Mouse (Mus musculus): ENCODE data around the gene Accs. TPM values are rescaled to one million over a fixed set of nuclear protein-coding genes. Genes with fewer than 3 reads are reported as not detected.

The Accs gene
- polyA plus RNA-seq, 1 experiment from 2014 or later: 8.3 TPM

GRCm38 (mm10) chr2:93874606-93875005 is 24.9 kb upstream of the Accs start:
- H3K27ac ChIP-seq: no peak overlapping the region
- H3K36me3 ChIP-seq (replicated peaks): no peaks in the 10 kb centered on the region
- no peak for ATAC-seq (ENCODE audit: low FRiP score)
- no peaks in the 10 kb centered on the region for H3K27me3 ChIP-seq
- H3K9ac ChIP-seq: no peak overlapping the region
- H3K4me3 ChIP-seq (replicated peaks): no peak overlapping the region
- 87% methylated on average over 3 of the region's 3 CpGs for WGBS
- peaks cover 14% of the 10 kb centered on the region for H3K4me1 ChIP-seq
- no peaks in the 10 kb centered on the region for H3K9me3 ChIP-seq
- no peak overlapping the region for H3K4me2 ChIP-seq

GRCm38 (mm10) chr2:93874227-93874514 is 24.4 kb upstream of the Accs start:
- Histone ChIP-seq H3K4me1 (peaks cover 14% of the 10 kb centered on the region), H3K4me3 (replicated peaks) (no peak overlapping the region), H3K4me2 (no peak overlapping the region), H3K36me3 (replicated peaks) (no peaks in the 10 kb centered on the region), H3K9ac (no peak overlapping the region), H3K9me3 (no peaks in the 10 kb centered on the region), H3K27ac (no peak overlapping the region), H3K27me3 (no peaks in the 10 kb centered on the region)
- no peak for ATAC-seq (ENCODE audit: low FRiP score)
- 25% methylated on average over 2 of the region's 2 CpGs for WGBS

GRCm38 (mm10) chr2:93873449-93874226 is 23.9 kb upstream of the Accs start:
- H3K27ac ChIP-seq: peak overlapping the region; percentile 56

GRCm38 (mm10) chr2:93872257-93872656 is 22.5 kb upstream of the Accs start:
- Histone ChIP-seq H3K4me1 (peaks cover 14% of the 10 kb centered on the region), H3K9ac (no peak overlapping the region), H3K27ac (no peak overlapping the region), H3K9me3 (no peaks in the 10 kb centered on the region), H3K4me3 (replicated peaks) (no peak overlapping the region), H3K36me3 (replicated peaks) (no peaks in the 10 kb centered on the region), H3K4me2 (no peak overlapping the region), H3K27me3 (no peaks in the 10 kb centered on the region)
- no peak for ATAC-seq (ENCODE audit: low FRiP score)
- 50% methylated on average over 7 of the region's 7 CpGs for WGBS

More at GRCm38 (mm10) chr2:93873449-93874226, 23.9 kb upstream of the Accs start:
- no peaks in the 10 kb centered on the region for H3K27me3 ChIP-seq
- peaks cover 14% of the 10 kb centered on the region for H3K4me1 ChIP-seq
- no peak overlapping the region for H3K4me3 ChIP-seq (replicated peaks)
- peak overlapping the region; percentile 2; the same call in 1 of the 2 replicates for H3K4me2 ChIP-seq
- no peak for ATAC-seq (ENCODE audit: low FRiP score)
- WGBS: 20% methylated on average over 12 of the region's 12 CpGs
- H3K36me3 ChIP-seq (replicated peaks): no peaks in the 10 kb centered on the region
- H3K9ac ChIP-seq: no peak overlapping the region
- H3K9me3 ChIP-seq: no peaks in the 10 kb centered on the region

- Histone ChIP-seq H3K9me3 (no peaks in the 10 kb centered on the region), H3K27me3 (no peaks in the 10 kb centered on the region), H3K36me3 (replicated peaks) (no peaks in the 10 kb centered on the region), H3K27ac (no peak overlapping the region), H3K9ac (no peak overlapping the region), H3K4me3 (replicated peaks) (no peak overlapping the region), H3K4me1 (peaks cover 14% of the 10 kb centered on the region), H3K4me2 (no peak overlapping the region)
- no peak for ATAC-seq (ENCODE audit: low FRiP score)
- 94% methylated on average over 4 of the region's 4 CpGs for WGBS
Observed at GRCm38 (mm10) chr2:93871411-93871925, 21.7 kb upstream of the Accs start.

GRCm38 (mm10) chr2:93870842-93871241 is 21.1 kb upstream of the Accs start:
- H3K27ac ChIP-seq: no peak overlapping the region
- H3K4me1 ChIP-seq: peaks cover 14% of the 10 kb centered on the region
- no peak overlapping the region for H3K4me2 ChIP-seq
- no peaks in the 10 kb centered on the region for H3K9me3 ChIP-seq
- no peaks in the 10 kb centered on the region for H3K27me3 ChIP-seq
- ATAC-seq (ENCODE audit: low FRiP score): peak; percentile 60
- H3K36me3 ChIP-seq (replicated peaks): no peaks in the 10 kb centered on the region
- H3K4me3 ChIP-seq (replicated peaks): no peak overlapping the region
- H3K9ac ChIP-seq: no peak overlapping the region
- WGBS: 41% methylated on average over 4 of the region's 4 CpGs

GRCm38 (mm10) chr2:93869107-93869600 is 19.4 kb upstream of the Accs start, which contains the start of gene Accsl:
Gene Accsl, minus strand, starts transcription at chr2:93869157.
- H3K27me3 ChIP-seq: no peaks in the 10 kb centered on the region
- H3K4me2 ChIP-seq: no peak within 1 kb of the TSS
- WGBS: 72% methylated on average over 7 of the region's 7 CpGs
- no peak within 1 kb of the TSS for H3K27ac ChIP-seq
- H3K36me3 ChIP-seq (replicated peaks): no peaks in the 10 kb centered on the region
- H3K4me1 ChIP-seq: peaks cover 11% of the 10 kb centered on the region
- no peak for ATAC-seq (ENCODE audit: low FRiP score)
- H3K9ac ChIP-seq: no peak within 1 kb of the TSS
- no peaks in the 10 kb centered on the region for H3K9me3 ChIP-seq
- H3K4me3 ChIP-seq (replicated peaks): no peak within 1 kb of the TSS

- Histone ChIP-seq H3K36me3 (replicated peaks) (no peaks in the 10 kb centered on the region), H3K27ac (no peak overlapping the region), H3K9me3 (no peaks in the 10 kb centered on the region), H3K9ac (no peak overlapping the region), H3K27me3 (no peaks in the 10 kb centered on the region), H3K4me2 (no peak overlapping the region), H3K4me1 (peaks cover 6% of the 10 kb centered on the region), H3K4me3 (replicated peaks) (no peak overlapping the region)
- 86% methylated on average over 11 of the region's 11 CpGs for WGBS
- ATAC-seq (ENCODE audit: low FRiP score): no peak
Observed at GRCm38 (mm10) chr2:93868566-93868965, 18.8 kb upstream of the Accs start.

- H3K4me1 ChIP-seq: no peaks in the 10 kb centered on the region
- H3K9ac ChIP-seq: no peak overlapping the region
- ATAC-seq (ENCODE audit: low FRiP score): no peak
- H3K4me3 ChIP-seq (replicated peaks): no peak overlapping the region
- H3K36me3 ChIP-seq (replicated peaks): no peaks in the 10 kb centered on the region
- no peaks in the 10 kb centered on the region for H3K27me3 ChIP-seq
- no peak overlapping the region for H3K27ac ChIP-seq
- no peaks in the 10 kb centered on the region for H3K9me3 ChIP-seq
- no peak overlapping the region for H3K4me2 ChIP-seq
- WGBS: 55% methylated on average over 4 of the region's 4 CpGs
Observed at GRCm38 (mm10) chr2:93863229-93863628, 13.5 kb upstream of the Accs start.

- 74% methylated on average over 12 of the region's 12 CpGs for WGBS
- Histone ChIP-seq H3K9ac (no peak overlapping the region), H3K4me3 (replicated peaks) (no peak overlapping the region), H3K36me3 (replicated peaks) (no peaks in the 10 kb centered on the region), H3K27me3 (no peaks in the 10 kb centered on the region), H3K9me3 (no peaks in the 10 kb centered on the region), H3K4me1 (no peaks in the 10 kb centered on the region), H3K27ac (no peak overlapping the region), H3K4me2 (no peak overlapping the region)
- ATAC-seq (ENCODE audit: low FRiP score): no peak
Observed at GRCm38 (mm10) chr2:93858845-93859244, 9.1 kb upstream of the Accs start.

- WGBS: 97% methylated on average over 1 of the region's 1 CpGs
- Histone ChIP-seq H3K27ac (no peak overlapping the region), H3K4me2 (no peak overlapping the region)
Observed at GRCm38 (mm10) chr2:93851303-93851702, 1.6 kb upstream of the Accs start.

GRCm38 (mm10) chr2:93850317-93850944 is 688 bp upstream of the Accs start:
- Histone ChIP-seq H3K27ac (no peak overlapping the region), H3K4me3 (replicated peaks) (peak overlapping the region; percentile 70), H3K36me3 (replicated peaks) (peaks cover 7% of the 10 kb centered on the region), H3K4me1 (peaks cover 14% of the 10 kb centered on the region), H3K9me3 (no peaks in the 10 kb centered on the region), H3K4me2 (peak overlapping the region; percentile 63), H3K27me3 (peaks cover 11% of the 10 kb centered on the region; the same call in 1 of the 2 replicates), H3K9ac (no peak overlapping the region)
- WGBS: 55% methylated on average over 13 of the region's 13 CpGs
- no peak for ATAC-seq (ENCODE audit: low FRiP score)

More at GRCm38 (mm10) chr2:93851303-93851702, 1.6 kb upstream of the Accs start:
- Histone ChIP-seq H3K27me3 (peaks cover 11% of the 10 kb centered on the region; the same call in 1 of the 2 replicates), H3K9me3 (no peaks in the 10 kb centered on the region), H3K4me1 (peaks cover 14% of the 10 kb centered on the region), H3K4me3 (replicated peaks) (no peak overlapping the region), H3K36me3 (replicated peaks) (no peaks in the 10 kb centered on the region), H3K9ac (no peak overlapping the region)
- no peak for ATAC-seq (ENCODE audit: low FRiP score)
